Mouse (Mus musculus) forebrain, embryonic 13.5 days (tissue): Measurements from ENCODE around the gene Hoxc12. TPM values are rescaled to one million over a fixed set of nuclear protein-coding genes. Genes with fewer than 3 reads are reported as not detected.

Experiments
- ATAC-seq: fragments of 200-750 bp; cut with Nextera tagmentation; 2 replicates; pipeline ENCODE4 v1.8.0; 2017
- H3K27ac ChIP-seq: fragments of 300-500 bp; sonication (generic); 2 replicates; pipeline ENCODE4 v1.5.1; 2015; ENCODE audit warnings: inconsistent platforms, mild to moderate bottlenecking, moderate library complexity
- H3K27me3 ChIP-seq: fragments of 300-500 bp; sonication (generic); 2 replicates; pipeline ENCODE4 v1.6.1; 2015; ENCODE audit warnings: mild to moderate bottlenecking, inconsistent platforms
- H3K36me3 ChIP-seq: fragments of 300-500 bp; sonication (generic); 2 replicates; pipeline ENCODE4 v1.6.1; 2015; ENCODE audit warnings: mild to moderate bottlenecking, inconsistent platforms; ENCODE audit not compliant: poor library complexity, severe bottlenecking
- H3K4me1 ChIP-seq: fragments of 300-500 bp; sonication (generic); 2 replicates; pipeline ENCODE4 v1.6.1; 2015; ENCODE audit warnings: inconsistent platforms
- H3K4me2 ChIP-seq: fragments of 300-500 bp; sonication (generic); 2 replicates; pipeline ENCODE4 v1.6.1; 2015; ENCODE audit warnings: inconsistent platforms, mild to moderate bottlenecking, moderate library complexity
- H3K4me3 ChIP-seq: fragments of 300-500 bp; sonication (generic); 2 replicates; pipeline ENCODE4 v1.5.1; 2015; ENCODE audit warnings: mild to moderate bottlenecking, inconsistent platforms
- H3K9ac ChIP-seq: fragments of 300-500 bp; sonication (generic); 2 replicates; pipeline ENCODE4 v1.6.1; 2015; ENCODE audit warnings: mild to moderate bottlenecking, inconsistent platforms
- H3K9me3 ChIP-seq: fragments of 300-500 bp; sonication (generic); replicated peaks from 2 replicates; pipeline ENCODE4 v1.6.1; 2016; ENCODE audit warnings: inconsistent platforms
- WGBS: fragments of 180-500 bp; shearing (Covaris S2); methylation state at CpG from one replicate; pipeline ENCODE4 v1.1.7; 2015; 5-methylcytosine and 5-hydroxymethylcytosine counted together
- polyA plus RNA-seq: library from polyadenylated mRNA; unstranded; fragments of >200 nt; fragmentation: Nextera tagmentation; extraction: Ambion mirVana; gene quantifications from 2 replicates; pipeline ENCODE4 v1.2.1, GENCODE M21; 2015

The Hoxc12 gene
- polyA plus RNA-seq, 1 experiment from 2014 or later: not detected

GRCm38 (mm10) chr15:102943468-102943813 lies 6.9 kb downstream of the Hoxc12 start:
- 3% methylated on average over 5 of the region's 5 CpGs for WGBS
- Histone ChIP-seq H3K9ac (no peak overlapping the region), H3K27me3 (peaks cover 100% of the 10 kb centered on the region), H3K4me1 (peaks cover 9% of the 10 kb centered on the region; the same call in 1 of the 2 replicates), H3K9me3 (no peaks in the 10 kb centered on the region), H3K4me3 (no peak overlapping the region), H3K36me3 (no peaks in the 10 kb centered on the region), H3K4me2 (peak overlapping the region; percentile 34; the same call in 1 of the 2 replicates), H3K27ac (no peak overlapping the region)
- ATAC-seq: no peak

- Histone ChIP-seq H3K9ac (no peak overlapping the region), H3K27ac (no peak overlapping the region), H3K4me2 (no peak overlapping the region), H3K9me3 (no peaks in the 10 kb centered on the region), H3K36me3 (no peaks in the 10 kb centered on the region), H3K4me1 (peaks cover 4% of the 10 kb centered on the region; the same call in 1 of the 2 replicates), H3K27me3 (peaks cover 100% of the 10 kb centered on the region), H3K4me3 (no peak overlapping the region)
- WGBS: 8% methylated on average over 22 of the region's 22 CpGs
- no peak for ATAC-seq
Measured at GRCm38 (mm10) chr15:102945185-102946077, 8.9 kb downstream of the Hoxc12 start.

GRCm38 (mm10) chr15:102947276-102947675 lies 10.7 kb downstream of the Hoxc12 start:
- no peaks in the 10 kb centered on the region for H3K36me3 ChIP-seq
- no peak for ATAC-seq

DNA sequence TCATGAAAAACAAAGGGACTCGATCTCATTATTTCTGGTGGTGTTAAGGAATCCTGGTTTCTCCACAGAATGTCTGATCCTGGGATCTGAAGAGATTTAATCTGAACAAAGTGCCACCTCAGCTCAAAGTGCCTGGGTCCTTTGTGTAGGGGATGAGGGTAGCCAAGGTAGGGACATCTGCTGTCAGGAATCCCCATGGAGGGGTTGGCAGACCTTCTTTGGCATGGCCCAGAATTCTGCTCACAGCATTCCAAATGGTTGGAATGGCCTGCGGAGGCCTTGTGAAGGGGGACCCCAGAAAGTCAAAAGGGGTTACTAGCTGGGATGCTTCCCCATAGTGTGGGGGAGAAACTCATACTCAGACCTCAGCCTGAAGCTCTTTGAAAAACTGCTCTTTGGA lies 12.3 kb downstream of the Hoxc12 start:
- WGBS: 10% methylated on average over 2 of the region's 2 CpGs
- H3K4me3 ChIP-seq: no peak overlapping the region
- no peak overlapping the region for H3K9ac ChIP-seq
- no peaks in the 10 kb centered on the region for H3K9me3 ChIP-seq
- no peak overlapping the region for H3K4me2 ChIP-seq
- no peaks in the 10 kb centered on the region for H3K36me3 ChIP-seq
- H3K27me3 ChIP-seq: peaks cover 100% of the 10 kb centered on the region
- no peak for ATAC-seq
- H3K27ac ChIP-seq: no peak overlapping the region
- H3K4me1 ChIP-seq: no peaks in the 10 kb centered on the region

More at GRCm38 (mm10) chr15:102947276-102947675, 10.7 kb downstream of the Hoxc12 start:
- H3K9me3 ChIP-seq: no peaks in the 10 kb centered on the region
- no peak overlapping the region for H3K27ac ChIP-seq
- H3K27me3 ChIP-seq: peaks cover 100% of the 10 kb centered on the region
- no peak overlapping the region for H3K9ac ChIP-seq
- H3K4me3 ChIP-seq: no peak overlapping the region
- WGBS: 4% methylated on average over 9 of the region's 9 CpGs
- H3K4me1 ChIP-seq: peaks cover 4% of the 10 kb centered on the region; the same call in 1 of the 2 replicates
- H3K4me2 ChIP-seq: no peak overlapping the region

DNA sequence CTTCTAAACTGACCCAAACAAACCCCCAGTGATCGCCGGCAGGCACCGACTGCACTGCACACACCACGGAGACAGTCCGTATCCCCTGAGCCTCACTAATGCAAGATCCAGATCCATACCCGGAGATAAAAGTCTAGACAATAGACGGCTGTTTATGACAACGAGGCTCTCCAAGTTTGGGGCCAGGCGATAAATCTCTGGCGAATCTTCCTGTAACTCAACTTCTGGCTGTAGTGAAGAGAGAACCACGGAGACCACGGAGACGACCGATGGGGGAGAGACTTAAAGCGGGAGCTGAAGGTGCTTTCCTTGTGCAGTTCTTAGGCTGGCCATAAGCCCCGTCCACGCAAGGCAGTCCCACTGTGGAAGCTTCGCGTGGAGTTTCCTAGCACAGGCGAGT lies 13.1 kb downstream of the Hoxc12 start:
- H3K27me3 ChIP-seq: peaks cover 100% of the 10 kb centered on the region
- ATAC-seq: no peak
- 2% methylated on average over 20 of the region's 20 CpGs for WGBS

DNA sequence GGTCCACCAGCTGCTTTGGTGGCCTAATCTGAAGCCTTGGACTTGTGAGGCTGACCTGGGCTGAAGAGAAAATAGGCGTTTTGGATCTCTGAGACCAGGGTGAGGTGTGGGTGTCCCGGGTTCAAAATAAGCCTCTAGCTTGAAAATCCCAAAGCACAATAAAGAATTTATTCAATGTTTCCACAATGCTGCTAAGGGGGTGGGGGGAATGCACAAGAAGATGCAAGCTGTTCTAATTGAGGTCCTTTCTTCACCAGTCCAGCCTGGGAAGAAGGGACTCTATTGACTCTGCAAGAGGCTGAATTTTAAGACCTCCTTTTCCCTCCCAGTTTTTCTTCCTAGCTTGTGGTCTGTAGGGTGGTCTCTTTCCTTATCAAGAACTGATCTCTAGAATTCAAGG lies 14.3 kb downstream of the Hoxc12 start:
- H3K9me3 ChIP-seq: no peaks in the 10 kb centered on the region
- WGBS: 11% methylated on average over 2 of the region's 2 CpGs
- H3K27me3 ChIP-seq: peaks cover 100% of the 10 kb centered on the region
- ATAC-seq: no peak
- H3K4me2 ChIP-seq: no peak overlapping the region
- no peaks in the 10 kb centered on the region for H3K36me3 ChIP-seq
- H3K4me3 ChIP-seq: no peak overlapping the region
- no peak overlapping the region for H3K9ac ChIP-seq
- H3K27ac ChIP-seq: no peak overlapping the region
- no peaks in the 10 kb centered on the region for H3K4me1 ChIP-seq

More for the DNA sequence above, 13.1 kb downstream of the Hoxc12 start:
- Histone ChIP-seq H3K4me1 (no peaks in the 10 kb centered on the region), H3K9ac (no peak overlapping the region), H3K27ac (no peak overlapping the region), H3K4me3 (no peak overlapping the region), H3K4me2 (no peak overlapping the region), H3K36me3 (no peaks in the 10 kb centered on the region), H3K9me3 (no peaks in the 10 kb centered on the region)

GRCm38 (mm10) chr15:102953561-102953960 lies 17.0 kb downstream of the Hoxc12 start:
- H3K9me3 ChIP-seq: no peaks in the 10 kb centered on the region
- no peaks in the 10 kb centered on the region for H3K36me3 ChIP-seq
- no peak overlapping the region for H3K27ac ChIP-seq
- no peak overlapping the region for H3K9ac ChIP-seq
- 2% methylated on average over 6 of the region's 6 CpGs for whole genome bisulfite sequencing
- H3K4me2 ChIP-seq: no peak overlapping the region
- peaks cover 100% of the 10 kb centered on the region for H3K27me3 ChIP-seq
- no peaks in the 10 kb centered on the region for H3K4me1 ChIP-seq
- ATAC-seq: no peak
- no peak overlapping the region for H3K4me3 ChIP-seq

DNA sequence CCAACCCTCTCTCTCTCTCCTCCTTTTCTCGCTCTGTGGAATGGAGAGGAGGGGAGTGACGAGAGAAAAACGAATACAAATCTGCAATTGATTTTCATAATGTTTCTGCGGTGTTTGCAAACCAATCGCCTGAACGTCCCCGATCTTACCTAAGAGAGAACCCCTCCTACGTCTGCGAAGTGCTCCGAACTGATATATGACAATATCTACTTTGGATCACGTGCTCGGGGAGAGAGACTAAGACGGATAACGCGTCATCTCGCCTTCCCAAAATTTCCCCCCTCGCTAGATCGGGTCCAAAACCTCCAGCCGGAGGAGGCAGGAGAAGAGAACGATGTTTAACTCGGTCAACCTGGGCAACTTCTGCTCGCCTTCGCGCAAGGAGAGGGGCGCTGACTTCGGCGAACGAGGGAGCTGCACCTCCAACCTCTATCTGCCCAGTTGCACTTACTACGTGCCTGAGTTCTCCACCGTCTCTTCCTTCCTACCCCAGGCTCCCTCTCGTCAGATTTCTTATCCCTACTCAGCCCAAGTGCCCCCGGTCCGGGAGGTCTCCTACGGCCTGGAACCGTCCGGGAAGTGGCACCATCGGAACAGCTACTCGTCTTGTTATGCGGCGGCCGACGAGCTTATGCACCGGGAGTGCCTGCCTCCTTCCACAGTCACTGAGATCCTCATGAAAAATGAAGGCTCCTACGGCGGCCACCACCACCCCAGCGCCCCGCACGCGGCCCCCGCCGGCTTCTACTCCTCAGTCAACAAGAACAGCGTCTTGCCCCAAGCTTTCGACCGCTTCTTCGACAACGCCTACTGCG lies 17.8 kb downstream of the Hoxc12 start, which contains the start of gene Hoxc11:
Gene Hoxc11, plus strand, starts transcription at position 236 of the 815 bp plus-strand sequence.
- ATAC-seq: no peak
- WGBS: under 1% methylated on average over 56 of the region's 57 CpGs
- H3K9ac ChIP-seq: no peak within 1 kb of the TSS
- H3K36me3 ChIP-seq: no peaks in the 10 kb centered on the region
- H3K9me3 ChIP-seq: no peaks in the 10 kb centered on the region
- no peak within 1 kb of the TSS for H3K4me2 ChIP-seq
- no peaks in the 10 kb centered on the region for H3K4me1 ChIP-seq
- H3K4me3 ChIP-seq: no peak within 1 kb of the TSS
- H3K27me3 ChIP-seq: peaks cover 99% of the 10 kb centered on the region
- H3K27ac ChIP-seq: no peak within 1 kb of the TSS

DNA sequence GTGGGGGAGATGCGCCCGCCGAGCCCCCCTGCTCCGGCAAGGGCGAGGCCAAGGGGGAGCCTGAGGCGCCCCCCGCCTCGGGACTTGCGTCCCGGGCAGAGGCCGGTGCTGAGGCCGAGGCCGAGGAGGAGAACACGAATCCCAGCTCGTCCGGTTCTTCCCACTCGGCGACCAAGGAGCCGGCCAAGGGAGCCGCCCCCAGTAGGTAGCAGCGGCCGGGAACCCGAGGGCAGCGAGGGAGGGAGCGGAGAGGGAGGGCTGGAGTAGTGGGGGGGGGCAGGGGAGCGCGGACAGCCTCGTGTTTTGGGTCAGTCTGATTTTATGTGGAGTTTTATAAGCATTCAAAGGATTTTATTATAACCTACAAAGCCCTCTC lies 18.4 kb downstream of the Hoxc12 start:
- Histone ChIP-seq H3K4me1 (no peaks in the 10 kb centered on the region), H3K4me2 (no peak overlapping the region), H3K27me3 (peaks cover 99% of the 10 kb centered on the region), H3K27ac (no peak overlapping the region), H3K4me3 (no peak overlapping the region), H3K9ac (no peak overlapping the region), H3K9me3 (no peaks in the 10 kb centered on the region), H3K36me3 (no peaks in the 10 kb centered on the region)
- WGBS: under 1% methylated on average over 28 of the region's 28 CpGs
- ATAC-seq: no peak

GRCm38 (mm10) chr15:102955833-102956640 lies 19.5 kb downstream of the Hoxc12 start:
- Histone ChIP-seq H3K27ac (no peak overlapping the region), H3K36me3 (no peaks in the 10 kb centered on the region), H3K9me3 (no peaks in the 10 kb centered on the region), H3K9ac (no peak overlapping the region), H3K4me3 (no peak overlapping the region), H3K4me2 (no peak overlapping the region), H3K4me1 (no peaks in the 10 kb centered on the region), H3K27me3 (peaks cover 99% of the 10 kb centered on the region)
- ATAC-seq: no peak
- WGBS: 1% methylated on average over 40 of the region's 40 CpGs

- no peak overlapping the region for H3K27ac ChIP-seq
- under 1% methylated on average over 12 of the region's 12 CpGs for WGBS
- H3K4me1 ChIP-seq: no peaks in the 10 kb centered on the region
- no peak for ATAC-seq
- no peaks in the 10 kb centered on the region for H3K36me3 ChIP-seq
- H3K9ac ChIP-seq: no peak overlapping the region
- H3K27me3 ChIP-seq: peaks cover 99% of the 10 kb centered on the region
- H3K4me2 ChIP-seq: no peak overlapping the region
- no peaks in the 10 kb centered on the region for H3K9me3 ChIP-seq
- no peak overlapping the region for H3K4me3 ChIP-seq
Measured at GRCm38 (mm10) chr15:102956906-102957305, 20.3 kb downstream of the Hoxc12 start.
